Mouse (Mus musculus): ENCODE data around the gene Irx4. TPM values are rescaled to one million over a fixed set of nuclear protein-coding genes. Genes with fewer than 3 reads are reported as not detected.

Gene Irx4
- polyA plus RNA-seq (2012; ENCODE audit: insufficient read depth, low replicate concordance), result not detected in 2 replicates

DNA sequence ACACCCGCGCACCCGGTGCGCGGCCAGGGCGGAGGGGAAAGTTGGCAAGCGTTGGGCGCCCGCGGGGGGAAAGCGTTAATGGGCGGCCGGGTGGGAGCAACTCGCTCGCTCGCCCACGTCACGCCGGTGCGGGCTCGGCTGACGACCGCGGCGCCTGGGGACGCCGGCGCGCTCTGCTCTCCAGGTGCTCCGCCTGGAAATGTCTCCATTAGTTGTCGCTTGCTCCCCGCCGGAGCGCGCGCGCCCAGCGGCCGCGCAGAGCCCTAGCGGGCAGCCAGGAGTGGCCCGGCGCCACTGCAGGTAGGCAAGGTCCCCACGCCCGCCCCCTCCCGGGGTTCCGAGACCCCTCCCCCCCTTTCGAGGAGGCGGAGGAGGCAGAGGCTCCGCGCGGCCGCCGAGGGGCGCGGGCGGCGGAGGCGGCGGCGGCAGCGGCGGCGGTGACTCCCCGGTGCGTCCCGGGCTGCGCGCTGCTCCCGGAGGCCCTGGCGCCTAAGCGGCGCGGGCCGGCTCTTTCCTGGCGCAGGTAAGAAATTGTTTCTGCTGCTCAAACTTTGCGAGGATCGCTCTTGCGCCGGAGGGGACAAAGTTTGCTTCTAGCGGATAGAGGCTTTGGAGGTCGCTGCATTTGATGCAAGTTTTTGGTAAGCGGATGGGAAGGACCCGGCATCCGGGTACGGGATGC is at the start of gene Irx4:
Irx4 (plus strand) TSS at position 126 of the 682 bp plus-strand sequence.
- Histone ChIP-seq H3K27me3 (replicated peaks) (peaks cover 91% of the 10 kb centered on the region), H3K4me1 (peaks cover 27% of the 10 kb centered on the region), H3K9me3 (no peaks in the 10 kb centered on the region), H3K4me3 (replicated peaks) (no peak within 1 kb of the TSS), H3K36me3 (replicated peaks; ENCODE audit: low read length) (no peaks in the 10 kb centered on the region)
- TF ChIP-seq GATA1 (IDR thresholded peaks at IDR 0.05; ENCODE audit: borderline replicate concordance, low read length), result no peak
- no peak for TF ChIP-seq FLI1 (IDR thresholded peaks at IDR 0.05; ENCODE audit: low read length)

DNA sequence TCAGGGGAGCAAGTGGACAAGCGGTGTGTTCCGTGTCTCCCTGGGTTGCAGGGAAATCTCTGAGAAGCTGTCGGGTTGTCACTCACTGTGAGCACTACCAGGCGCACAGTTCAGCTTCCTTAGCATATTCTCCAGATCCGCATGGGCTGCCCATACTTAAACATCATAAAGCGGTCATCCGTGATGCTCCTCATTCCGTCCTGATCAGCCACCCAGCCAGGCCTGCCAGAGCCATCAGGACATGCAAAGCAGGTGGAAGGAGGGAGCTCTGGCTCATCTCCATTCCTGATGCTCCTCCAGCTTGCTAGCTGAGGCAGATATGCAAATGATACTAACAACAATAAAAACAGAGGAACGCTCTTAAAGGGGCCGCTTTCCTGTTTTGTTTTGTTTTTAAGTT is 46.0 kb upstream of the Irx4 start:
- Histone ChIP-seq H3K36me3 (replicated peaks; ENCODE audit: low read length) (no peaks in the 10 kb centered on the region), H3K4me1 (no peaks in the 10 kb centered on the region), H3K4me3 (replicated peaks) (no peak overlapping the region), H3K27me3 (replicated peaks) (no peaks in the 10 kb centered on the region), H3K9me3 (peaks cover 25% of the 10 kb centered on the region)
- TF ChIP-seq FLI1 (IDR thresholded peaks at IDR 0.05; ENCODE audit: low read length), result no peak
- TF ChIP-seq GATA1 (IDR thresholded peaks at IDR 0.05; ENCODE audit: borderline replicate concordance, low read length), result no peak

DNA sequence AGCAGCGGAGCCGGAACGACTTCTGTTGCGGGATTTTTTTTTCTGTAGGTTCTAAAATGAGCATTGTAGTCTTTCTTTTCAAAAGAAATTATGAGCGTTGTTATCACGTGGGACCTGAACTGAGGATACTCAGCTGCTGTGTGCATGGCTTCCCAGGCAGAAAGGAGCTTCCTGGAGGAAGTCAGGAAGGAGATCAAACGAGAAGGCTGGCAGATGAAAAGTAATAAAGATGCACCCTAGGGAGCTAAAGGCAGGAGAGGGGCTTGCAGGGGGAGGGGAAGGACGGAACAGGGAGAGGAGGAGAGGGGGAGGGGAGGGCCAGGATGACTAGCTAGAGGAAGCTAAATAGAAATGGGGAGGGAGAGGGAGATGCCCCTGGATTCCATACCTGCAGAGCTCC is 23.8 kb upstream of the Irx4 start:
- Histone ChIP-seq H3K9me3 (no peaks in the 10 kb centered on the region), H3K4me3 (replicated peaks) (no peak overlapping the region), H3K36me3 (replicated peaks; ENCODE audit: low read length) (no peaks in the 10 kb centered on the region), H3K4me1 (no peaks in the 10 kb centered on the region), H3K27me3 (replicated peaks) (peaks cover 4% of the 10 kb centered on the region)
- no peak for TF ChIP-seq FLI1 (IDR thresholded peaks at IDR 0.05; ENCODE audit: low read length)
- no peak for TF ChIP-seq GATA1 (IDR thresholded peaks at IDR 0.05; ENCODE audit: borderline replicate concordance, low read length)

DNA sequence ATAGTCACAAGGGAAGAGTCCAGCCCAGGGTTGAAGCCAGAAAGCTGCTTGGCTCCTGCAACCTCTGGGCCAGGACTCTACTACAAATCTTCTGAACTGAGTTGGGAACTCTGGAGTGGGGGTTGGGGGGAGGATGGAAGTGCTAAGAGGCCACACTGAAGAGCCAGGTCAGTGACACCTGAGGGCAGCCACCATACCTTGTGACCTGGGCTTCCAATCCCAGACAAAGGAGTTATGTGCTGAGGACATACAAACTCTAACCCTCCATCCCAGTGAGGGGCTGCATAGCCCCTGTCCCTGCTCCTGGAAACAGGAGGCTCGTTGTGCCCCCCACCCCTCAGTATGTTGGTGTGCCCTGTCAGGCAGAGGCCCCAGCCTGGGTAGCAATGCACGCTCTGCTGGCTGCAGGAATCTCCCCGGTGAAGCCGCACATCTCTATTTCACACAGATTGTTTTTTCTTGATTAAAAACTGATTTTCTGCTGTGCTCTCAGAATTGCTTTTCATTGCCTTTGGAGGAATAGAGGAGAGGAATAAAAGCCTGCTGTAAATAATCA is 21.0 kb upstream of the Irx4 start:
- Histone ChIP-seq H3K9me3 (no peaks in the 10 kb centered on the region), H3K27me3 (replicated peaks) (peaks cover 4% of the 10 kb centered on the region), H3K4me1 (no peaks in the 10 kb centered on the region), H3K36me3 (replicated peaks; ENCODE audit: low read length) (no peaks in the 10 kb centered on the region), H3K4me3 (replicated peaks) (no peak overlapping the region)
- no peak for TF ChIP-seq GATA1 (IDR thresholded peaks at IDR 0.05; ENCODE audit: borderline replicate concordance, low read length)
- TF ChIP-seq FLI1 (IDR thresholded peaks at IDR 0.05; ENCODE audit: low read length), result no peak

DNA sequence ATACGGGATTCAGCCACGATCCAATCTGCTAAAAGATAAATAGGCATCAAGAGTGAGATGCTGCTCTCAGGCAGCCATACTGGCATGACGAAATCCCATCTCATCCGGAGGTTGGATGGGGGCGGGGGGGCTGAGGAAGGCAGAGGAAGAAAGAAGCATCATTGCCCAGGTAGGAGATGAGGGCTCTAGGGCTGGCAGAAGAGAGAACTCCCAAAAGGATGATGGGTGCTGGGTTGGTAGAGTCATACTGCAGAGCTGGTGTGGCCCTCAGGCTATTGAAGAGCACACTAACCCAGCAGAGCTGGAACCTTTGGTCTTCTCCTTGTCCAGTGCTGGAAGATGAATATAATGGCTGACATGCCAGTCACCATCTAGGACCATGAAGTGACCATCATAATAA is 17.7 kb upstream of the Irx4 start:
- TF ChIP-seq GATA1 (IDR thresholded peaks at IDR 0.05; ENCODE audit: borderline replicate concordance, low read length) (no peak), FLI1 (IDR thresholded peaks at IDR 0.05; ENCODE audit: low read length) (no peak)
- Histone ChIP-seq H3K9me3 (no peaks in the 10 kb centered on the region), H3K4me3 (replicated peaks) (no peak overlapping the region), H3K4me1 (no peaks in the 10 kb centered on the region), H3K27me3 (replicated peaks) (peaks cover 4% of the 10 kb centered on the region), H3K36me3 (replicated peaks; ENCODE audit: low read length) (no peaks in the 10 kb centered on the region)

DNA sequence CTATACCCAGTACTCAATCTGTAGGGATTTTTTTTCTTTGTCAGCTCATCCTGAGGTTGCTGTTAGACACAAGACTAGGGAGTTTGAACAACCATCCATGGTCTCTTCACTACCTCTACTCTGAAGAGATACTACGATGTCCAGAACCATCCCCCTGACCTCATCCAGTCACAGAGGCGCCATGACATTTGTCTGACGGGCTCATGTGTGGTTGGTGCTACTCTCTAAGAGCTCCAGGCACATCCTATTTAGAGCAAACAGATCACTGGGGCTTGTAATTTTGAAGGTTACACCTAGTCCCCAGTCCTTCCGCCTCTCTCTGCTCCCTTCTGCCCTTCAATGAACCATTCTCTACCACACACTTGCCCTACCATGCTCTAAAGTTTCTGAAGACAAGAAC is 13.3 kb upstream of the Irx4 start:
- H3K9me3 ChIP-seq, result no peaks in the 10 kb centered on the region
- H3K4me1 ChIP-seq, result no peaks in the 10 kb centered on the region
- no peaks in the 10 kb centered on the region for H3K36me3 ChIP-seq (replicated peaks; ENCODE audit: low read length)
- no peak for TF ChIP-seq FLI1 (IDR thresholded peaks at IDR 0.05; ENCODE audit: low read length)
- TF ChIP-seq GATA1 (IDR thresholded peaks at IDR 0.05; ENCODE audit: borderline replicate concordance, low read length), result no peak
- H3K27me3 ChIP-seq (replicated peaks), result peaks cover 23% of the 10 kb centered on the region
- H3K4me3 ChIP-seq (replicated peaks), result no peak overlapping the region

DNA sequence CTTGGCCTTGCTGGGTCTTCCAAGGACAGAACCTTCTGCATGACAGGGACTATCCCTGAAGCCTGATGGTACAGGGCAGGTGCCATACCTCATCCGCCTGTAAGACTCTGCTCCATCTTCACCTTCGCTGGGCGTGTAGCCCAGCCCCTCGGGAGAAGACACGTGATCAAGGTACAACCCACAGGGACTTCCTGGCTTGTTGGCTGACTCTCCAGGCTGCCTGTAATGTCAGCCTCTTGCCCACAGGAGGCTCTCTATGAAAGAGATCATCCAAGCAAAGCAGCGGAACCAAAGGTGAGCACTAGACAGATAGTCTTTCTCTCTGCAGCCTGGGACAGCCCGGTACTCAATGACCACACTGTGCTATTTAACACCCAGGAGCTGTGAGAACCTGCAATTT is 9.1 kb upstream of the Irx4 start:
- H3K9me3 ChIP-seq, result no peaks in the 10 kb centered on the region
- TF ChIP-seq GATA1 (IDR thresholded peaks at IDR 0.05; ENCODE audit: borderline replicate concordance, low read length) (no peak), FLI1 (IDR thresholded peaks at IDR 0.05; ENCODE audit: low read length) (no peak)
- H3K36me3 ChIP-seq (replicated peaks; ENCODE audit: low read length), result no peaks in the 10 kb centered on the region
- H3K27me3 ChIP-seq (replicated peaks), result peaks cover 43% of the 10 kb centered on the region
- H3K4me3 ChIP-seq (replicated peaks), result no peak overlapping the region
- H3K4me1 ChIP-seq, result no peaks in the 10 kb centered on the region

DNA sequence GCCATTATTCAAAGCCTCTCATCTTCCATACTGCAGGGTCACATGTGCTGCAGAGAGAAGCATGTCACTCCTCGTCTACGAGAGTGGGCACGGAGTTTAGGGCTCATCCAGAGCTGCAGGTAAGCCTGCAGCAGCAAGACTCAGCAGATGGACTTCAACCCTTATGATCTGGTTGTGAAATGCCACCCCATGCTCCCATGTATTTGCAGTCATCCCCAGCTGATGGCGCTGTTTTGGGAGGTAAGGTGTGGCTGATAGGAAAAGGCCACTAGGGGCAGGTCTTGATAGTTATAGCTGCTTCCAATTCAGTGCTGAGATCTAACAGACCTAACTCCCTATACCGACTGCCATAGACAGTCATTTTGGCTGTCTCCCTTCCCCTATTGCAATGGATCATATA is 8.3 kb upstream of the Irx4 start:
- TF ChIP-seq GATA1 (IDR thresholded peaks at IDR 0.05; ENCODE audit: borderline replicate concordance, low read length) (no peak), FLI1 (IDR thresholded peaks at IDR 0.05; ENCODE audit: low read length) (no peak)
- H3K9me3 ChIP-seq, result no peaks in the 10 kb centered on the region

DNA sequence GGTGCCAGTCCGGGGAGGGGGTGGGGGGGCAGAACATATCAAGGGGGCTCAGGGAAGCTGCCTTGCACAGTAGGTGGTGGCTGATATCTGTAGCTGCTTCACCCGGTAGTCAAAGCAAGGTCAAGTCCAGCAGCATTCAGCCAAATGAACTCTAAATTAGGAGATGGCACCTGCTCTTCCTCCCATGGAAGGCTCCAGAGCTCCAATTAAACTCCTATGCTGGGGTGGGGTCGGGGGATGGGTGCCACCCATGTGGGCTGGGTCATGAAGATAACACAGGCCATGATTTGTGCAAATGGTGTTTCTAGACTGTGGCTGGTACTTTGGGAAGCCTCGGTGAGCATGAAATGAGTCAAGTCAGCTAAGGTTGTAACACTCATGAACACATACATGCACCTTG is 1.9 kb upstream of the Irx4 start:
- peaks cover 9% of the 10 kb centered on the region for H3K4me1 ChIP-seq
- no peaks in the 10 kb centered on the region for H3K9me3 ChIP-seq
- no peak overlapping the region for H3K4me3 ChIP-seq (replicated peaks)
- H3K27me3 ChIP-seq (replicated peaks), result peaks cover 83% of the 10 kb centered on the region
- H3K36me3 ChIP-seq (replicated peaks; ENCODE audit: low read length), result no peaks in the 10 kb centered on the region
- TF ChIP-seq FLI1 (IDR thresholded peaks at IDR 0.05; ENCODE audit: low read length) (no peak), GATA1 (IDR thresholded peaks at IDR 0.05; ENCODE audit: borderline replicate concordance, low read length) (no peak)

More for the DNA sequence above, 8.3 kb upstream of the Irx4 start:
- peaks cover 49% of the 10 kb centered on the region for H3K27me3 ChIP-seq (replicated peaks)
- no peaks in the 10 kb centered on the region for H3K36me3 ChIP-seq (replicated peaks; ENCODE audit: low read length)
- no peaks in the 10 kb centered on the region for H3K4me1 ChIP-seq
- H3K4me3 ChIP-seq (replicated peaks), result no peak overlapping the region

DNA sequence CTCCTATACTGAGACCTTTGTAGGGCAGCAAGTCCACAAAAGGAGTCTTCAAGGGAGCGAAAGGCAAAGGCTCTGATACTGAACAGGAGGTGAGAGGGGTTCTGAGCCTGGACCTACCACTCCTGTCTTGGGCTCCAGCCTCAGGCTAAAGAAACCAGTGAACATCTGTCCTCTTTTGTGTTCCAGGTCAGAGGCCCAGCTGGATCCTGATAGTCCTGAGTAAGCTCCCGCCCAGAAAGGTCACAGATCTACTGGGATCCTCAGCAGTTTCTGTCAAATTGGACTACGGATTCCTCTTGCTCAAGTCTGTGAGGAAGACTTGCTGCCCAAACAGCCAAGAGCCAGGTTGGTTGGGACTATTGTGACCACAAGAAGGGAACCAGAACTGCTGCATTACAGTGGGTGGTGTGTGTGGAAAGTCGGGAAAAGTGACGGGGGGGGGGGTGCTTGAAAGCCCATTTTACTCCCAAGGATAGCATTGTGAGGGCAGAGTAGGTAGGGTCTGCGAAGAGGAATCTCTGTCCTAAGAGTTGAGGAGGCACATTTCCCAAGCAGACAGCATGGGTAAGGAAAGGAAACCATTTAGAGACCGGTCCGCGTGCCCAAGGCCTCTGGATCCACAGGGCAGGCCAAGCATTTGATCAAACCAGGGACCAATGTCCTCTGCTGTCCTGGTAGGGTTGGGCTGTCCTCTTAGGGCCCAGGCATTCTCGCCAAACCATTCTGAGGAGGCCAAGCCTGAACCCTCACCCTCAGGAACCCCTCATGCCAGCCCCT is 514 bp upstream of the Irx4 start:
- TF ChIP-seq FLI1 (IDR thresholded peaks at IDR 0.05; ENCODE audit: low read length) (no peak), GATA1 (IDR thresholded peaks at IDR 0.05; ENCODE audit: borderline replicate concordance, low read length) (no peak)
- H3K36me3 ChIP-seq (replicated peaks; ENCODE audit: low read length), result no peaks in the 10 kb centered on the region
- peaks cover 22% of the 10 kb centered on the region for H3K4me1 ChIP-seq
- H3K9me3 ChIP-seq, result no peaks in the 10 kb centered on the region
- peaks cover 90% of the 10 kb centered on the region for H3K27me3 ChIP-seq (replicated peaks)
- no peak overlapping the region for H3K4me3 ChIP-seq (replicated peaks)

Data from megakaryocyte, embryonic 14.5 days (primary cell).